Mouse (Mus musculus): ENCODE results near the gene Phf19.

GRCm38 (mm10) chr2:34953547-34954116 is 39.8 kb upstream of the Phf19 start:
- TF ChIP-seq CTCF (IDR thresholded peaks at IDR 0.05; ENCODE audit: control insufficient read depth, insufficient read depth, insufficient read length) = no peak
- TF ChIP-seq MAX (IDR thresholded peaks at IDR 0.05) = no peak
- no peak for TF ChIP-seq MYOG (IDR thresholded peaks at IDR 0.05; ENCODE audit: control insufficient read depth, extremely low read depth, insufficient read length)
- no peak for TF ChIP-seq CEBPB (IDR thresholded peaks at IDR 0.05; ENCODE audit: low read depth)

All from C2C12 (cell line).